Mouse (Mus musculus) left cerebral cortex, postnatal 10 days (tissue): Measurements from ENCODE around the gene Apom. TPM values are rescaled to one million over a fixed set of nuclear protein-coding genes. Genes with fewer than 3 reads are reported as not detected.
"Not testable (repeated sequence)": the region's sequence is repeated elsewhere in the genome, so short reads cannot be mapped to it uniquely, and the experiment has no call there.

Source experiments
- DNase-seq, 2 experiments: peaks; one replicate each; pipeline ENCODE4 v3.0.0; 2021 to 2022; ENCODE audit warnings: low spot score in 2 of 2, mixed read lengths in 1 of 2; ENCODE audit errors: extremely low spot score in 1 of 2
- intact Hi-C: fragments of 180-260 bp; cut with DNase I; formaldehyde crosslinking; loops from one replicate; pipeline ENCODE4 v1.15.1; 2025
- total RNA-seq, 2 experiments: library from RNA; stranded (reverse); gene quantifications; 2 replicates each; pipeline ENCODE4 v1.2.3; 2021

The Apom gene
- total RNA-seq, 2 experiments from 2014 or later: 0.34 TPM; not detected in 1

DNA sequence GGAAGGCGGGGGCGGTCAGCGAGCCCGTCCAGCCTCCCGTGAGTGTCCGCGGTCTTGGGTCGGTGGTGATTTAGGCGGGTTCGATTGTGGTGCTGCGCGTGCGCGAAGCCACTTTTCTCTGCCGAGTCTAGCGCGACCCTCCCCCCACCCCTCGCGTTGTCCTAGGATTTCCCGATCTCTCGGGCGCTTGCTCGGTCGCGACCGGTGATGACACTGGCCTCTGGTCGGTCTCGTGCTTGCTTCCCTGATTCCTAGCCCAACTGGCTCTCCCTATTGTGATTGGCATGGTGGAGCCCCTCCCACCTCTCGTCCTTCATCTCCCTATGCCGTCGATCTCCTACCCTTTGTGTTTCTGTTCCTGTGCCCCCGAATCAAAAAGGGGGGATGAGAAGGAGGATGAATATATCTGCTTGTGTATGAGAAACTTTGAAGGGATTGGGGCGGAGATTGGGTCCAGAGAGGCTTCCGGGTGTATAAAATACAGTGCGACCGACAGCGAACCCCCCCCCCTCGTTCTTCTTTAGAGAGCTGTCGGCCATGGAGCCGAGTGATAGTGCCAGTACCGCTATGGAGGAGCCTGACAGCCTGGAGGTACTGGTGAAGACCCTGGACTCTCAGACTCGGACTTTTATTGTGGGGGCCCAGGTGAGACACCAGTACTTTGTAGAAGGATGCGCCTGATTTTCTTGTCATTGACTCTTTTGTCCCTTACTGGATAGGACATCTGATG, 3.9 kb upstream of the Apom start:
- no peak for DNase-seq
- intact Hi-C loops: no loop called here

DNA sequence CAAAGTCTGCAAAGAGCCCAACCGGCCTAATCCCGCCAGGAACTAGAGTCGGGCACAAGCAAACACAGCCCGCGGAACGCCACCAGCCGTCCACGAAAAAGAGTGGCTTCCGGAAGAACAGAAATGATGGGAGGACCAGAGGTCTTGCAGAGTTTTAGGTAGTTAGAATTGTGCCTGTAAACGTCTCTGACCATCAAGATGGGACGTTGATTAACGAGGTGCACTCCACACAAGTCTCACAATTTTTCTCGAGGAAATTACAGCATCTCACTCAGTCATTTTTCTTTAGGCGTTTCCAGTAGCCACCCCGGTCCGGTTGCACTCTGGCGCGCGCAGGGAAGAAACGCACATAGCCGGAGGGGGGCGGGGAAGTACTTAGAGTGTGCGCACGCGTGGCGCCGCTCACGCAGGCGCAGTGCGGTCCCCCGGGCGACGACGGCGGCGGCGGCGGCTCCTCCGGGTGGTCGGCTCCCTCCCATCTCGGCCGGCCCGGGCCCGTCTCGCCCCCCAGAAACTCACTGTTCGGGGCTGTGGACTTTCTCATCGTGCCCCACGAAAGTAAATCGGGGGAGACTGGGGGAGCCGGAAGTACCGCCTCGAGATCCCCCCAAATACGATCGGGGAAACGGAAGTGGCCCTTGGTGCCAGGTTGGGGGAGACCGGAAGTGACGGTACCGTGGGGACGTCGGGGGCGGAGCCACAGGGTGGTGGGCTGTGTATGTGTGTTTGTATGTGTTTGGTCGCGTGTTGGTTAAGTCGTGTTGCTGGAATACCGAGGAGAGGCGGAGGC, 3.1 kb upstream of the Apom start, which contains the start of gene Bag6:
Gene Bag6 (plus strand): TSS at position 378 of the 790 bp plus-strand sequence.
- intact Hi-C loops: no loop called here
- peak; percentile 92 to 96 for DNase-seq

DNA sequence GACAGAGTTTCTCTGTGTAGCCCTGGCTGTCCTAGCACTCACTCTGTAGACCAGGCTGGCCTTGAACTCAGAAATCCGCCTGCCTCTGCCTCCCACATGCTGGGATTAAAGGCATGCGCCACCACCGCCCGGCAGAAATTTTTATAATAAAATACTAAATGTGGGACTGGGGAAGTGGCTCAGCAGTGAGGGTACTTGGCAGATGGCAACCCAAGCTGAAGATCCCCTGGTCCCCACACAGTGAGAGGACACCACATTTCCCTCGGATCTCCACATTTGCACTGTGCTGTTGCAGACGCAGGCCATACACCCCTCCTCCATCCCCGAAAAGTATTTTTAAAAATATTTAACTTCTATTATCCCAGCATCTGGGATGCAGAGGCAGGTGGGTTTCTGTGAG, 1.7 kb upstream of the Apom start:
- intact Hi-C loops: no loop called here
- no peak for DNase-seq

DNA sequence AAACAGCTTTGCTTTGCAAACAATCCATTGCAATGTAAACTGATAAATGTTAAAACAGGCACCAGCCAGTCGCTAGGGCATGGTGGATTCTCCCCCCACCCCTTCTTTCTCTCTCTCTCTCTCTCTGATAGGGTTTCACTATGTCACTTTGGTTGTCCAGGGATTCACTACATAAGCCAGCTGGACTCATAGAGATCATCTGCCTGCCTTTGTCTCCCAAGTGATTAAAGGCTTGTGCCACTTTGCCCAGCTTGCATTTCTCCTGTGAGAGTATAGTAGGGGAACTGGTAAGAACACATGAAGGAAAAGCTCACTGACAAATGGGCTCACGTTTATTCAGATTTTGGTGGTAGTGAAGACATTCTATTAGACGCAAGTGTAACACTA, 317 bp upstream of the Apom start:
- intact Hi-C loops: no loop called here
- DNase-seq: no peak

DNA sequence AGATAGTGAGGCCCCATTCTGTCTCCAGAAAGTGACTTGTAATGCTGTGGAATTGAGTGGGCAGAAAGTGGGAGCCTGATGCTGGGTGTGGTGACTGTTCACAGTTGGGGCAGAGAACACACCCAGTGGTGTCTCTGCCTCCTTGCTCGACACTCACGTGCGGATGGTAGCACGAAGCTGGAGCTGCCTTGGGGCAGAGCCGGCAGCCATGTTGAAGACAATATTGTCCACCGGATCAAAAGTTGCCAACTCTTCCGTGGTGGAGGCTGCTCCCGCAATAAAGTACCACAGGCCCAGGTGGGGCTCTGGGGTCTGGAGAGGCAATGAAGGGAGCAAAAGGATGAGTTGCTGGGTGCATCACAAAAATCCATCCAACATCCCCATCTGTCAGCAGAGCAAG, 812 bp downstream of the Apom start:
- DNase-seq: no peak
- intact Hi-C loops: no loop called here

DNA sequence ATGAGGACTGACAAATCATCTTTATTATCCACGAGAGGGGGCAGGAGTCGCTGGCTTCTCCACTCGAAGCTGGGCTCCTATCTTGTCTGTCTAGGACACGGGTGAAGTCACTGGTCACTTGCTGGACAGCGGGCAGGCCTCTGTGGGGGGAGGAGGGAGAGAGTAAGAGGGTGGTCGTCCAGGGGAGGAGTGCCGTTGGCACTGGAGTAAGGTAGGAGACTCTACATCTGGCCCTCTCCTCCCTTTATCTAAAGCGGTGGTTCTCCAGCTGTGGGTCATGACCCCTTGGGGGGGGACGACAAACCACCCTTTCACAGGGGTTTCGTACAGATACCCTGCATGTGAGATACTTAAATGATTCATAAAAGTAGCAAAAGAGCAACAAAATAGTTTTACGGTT, 2.9 kb downstream of the Apom start:
- intact Hi-C loops: no loop called here
- no peak for DNase-seq

DNA sequence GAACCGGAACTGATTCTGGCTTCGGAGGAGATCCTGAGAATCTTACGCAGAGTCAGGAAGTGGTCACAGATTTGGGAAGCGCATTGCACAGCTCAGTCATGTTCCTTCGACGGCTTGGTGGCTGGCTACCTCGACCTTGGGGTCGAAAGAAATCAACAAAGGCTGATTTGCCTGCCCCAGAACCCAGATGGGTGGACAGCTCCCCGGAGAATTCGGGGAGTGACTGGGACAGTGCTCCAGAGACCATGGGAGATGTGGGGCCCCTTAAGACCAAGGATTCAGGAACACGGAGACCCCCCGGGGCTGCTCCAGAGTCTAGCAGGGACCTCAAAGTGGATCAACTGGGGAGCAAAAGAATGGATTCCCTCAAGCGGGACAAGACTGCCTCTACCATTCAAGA, 4.8 kb downstream of the Apom start:
- intact Hi-C loops: no loop called here

DNA sequence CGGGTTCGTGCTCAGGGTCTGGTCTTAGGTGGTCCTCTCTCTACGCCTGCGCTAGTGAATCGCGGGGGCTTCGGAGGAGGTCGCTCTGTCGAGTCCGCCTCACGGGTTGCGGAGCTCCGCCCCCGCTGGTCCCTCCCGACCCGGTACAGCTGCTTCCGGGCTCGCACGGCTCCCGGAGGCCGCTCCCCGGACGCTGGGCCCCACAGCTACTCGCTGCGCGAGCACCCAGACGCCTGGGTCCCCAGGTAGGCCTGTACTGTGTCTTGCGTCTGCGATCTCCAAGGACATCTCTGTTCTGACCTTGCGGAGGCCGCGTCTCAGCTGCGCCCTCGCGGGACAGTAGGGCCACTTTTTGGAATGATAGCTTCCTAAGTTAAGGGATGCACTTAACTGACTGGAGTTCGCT, 5.6 kb downstream of the Apom start, which contains the start of gene D17H6S53E:
Gene D17H6S53E (plus strand): TSS at position 168 of the 406 bp plus-strand sequence.
- peak; percentile 46 to 88 for DNase-seq
- intact Hi-C loops: no loop called here

More for the DNA sequence above, 4.8 kb downstream of the Apom start:
- DNase-seq: no peak

DNA sequence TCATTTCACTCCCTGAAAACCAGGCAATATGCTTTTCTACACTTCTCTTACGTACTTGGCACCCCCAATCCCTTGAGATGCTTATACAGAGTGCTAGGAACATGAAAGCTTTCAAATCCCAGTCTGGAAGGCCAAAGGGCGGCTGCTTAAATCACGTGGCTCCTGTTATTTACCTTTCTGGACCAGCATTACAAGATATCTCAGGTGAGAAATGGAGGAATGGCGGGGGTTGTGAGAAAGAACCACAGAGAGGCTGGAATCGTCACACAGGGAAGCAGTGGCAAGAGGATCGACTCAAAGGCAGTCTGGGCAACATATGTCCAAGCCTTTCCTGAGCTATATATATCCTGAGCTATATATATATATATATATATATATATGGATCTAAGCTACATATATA, 6.3 kb downstream of the Apom start:
- no peak for DNase-seq
- intact Hi-C loops: no loop called here

DNA sequence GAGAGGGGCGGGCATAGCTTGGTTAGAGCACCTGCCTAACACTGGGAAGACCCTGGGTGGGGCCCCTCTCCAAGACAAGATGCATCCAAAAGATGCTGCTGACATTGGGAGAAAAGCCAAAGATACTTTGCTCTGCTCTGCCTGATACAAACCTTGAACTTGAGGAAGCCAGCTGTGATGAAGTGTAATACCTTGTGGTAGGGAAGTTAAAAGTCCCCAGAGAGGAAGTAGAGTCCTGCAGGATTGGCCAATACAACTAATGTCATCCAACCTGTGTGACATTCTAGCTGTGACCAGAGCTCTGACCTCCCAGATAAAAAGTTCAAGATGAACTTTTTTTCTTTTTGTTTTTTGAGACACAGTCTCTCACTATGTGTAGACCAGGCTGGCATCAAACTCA, 6.8 kb downstream of the Apom start:
- intact Hi-C loops: no loop called here

DNA sequence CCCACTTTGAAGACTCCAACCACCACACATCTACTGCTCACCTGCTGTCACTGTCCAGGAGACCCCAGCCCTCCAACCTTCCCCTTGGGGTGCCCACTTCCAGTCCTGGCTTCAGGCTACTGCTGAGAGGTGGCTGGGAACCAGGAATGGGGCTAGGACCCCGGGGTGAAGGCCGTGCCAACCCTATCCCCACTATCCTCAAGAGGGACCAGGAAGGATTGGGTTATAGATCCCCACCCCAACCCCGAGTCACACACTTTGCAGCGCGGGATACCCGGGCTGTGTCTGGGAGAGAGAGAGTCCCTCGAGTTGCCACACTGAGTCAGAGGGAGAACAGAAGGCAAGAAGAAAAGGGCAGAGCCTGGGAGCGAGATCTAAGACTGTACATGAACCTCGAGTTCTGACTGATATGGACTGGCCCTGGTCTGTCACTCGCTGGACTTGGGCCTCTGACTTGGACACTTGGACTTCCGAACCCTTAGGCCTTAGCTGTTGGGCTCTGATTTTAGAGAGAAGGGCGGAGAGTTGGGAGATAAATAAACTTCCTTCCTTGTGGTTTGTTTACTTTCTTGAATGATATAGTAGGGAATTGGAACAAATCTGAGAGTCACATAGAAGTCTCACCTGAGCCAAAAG, 7.5 kb downstream of the Apom start:
- intact Hi-C loops, DNase-seq: not testable (repeated sequence)

More for the DNA sequence above, 6.8 kb downstream of the Apom start:
- no peak for DNase-seq

DNA sequence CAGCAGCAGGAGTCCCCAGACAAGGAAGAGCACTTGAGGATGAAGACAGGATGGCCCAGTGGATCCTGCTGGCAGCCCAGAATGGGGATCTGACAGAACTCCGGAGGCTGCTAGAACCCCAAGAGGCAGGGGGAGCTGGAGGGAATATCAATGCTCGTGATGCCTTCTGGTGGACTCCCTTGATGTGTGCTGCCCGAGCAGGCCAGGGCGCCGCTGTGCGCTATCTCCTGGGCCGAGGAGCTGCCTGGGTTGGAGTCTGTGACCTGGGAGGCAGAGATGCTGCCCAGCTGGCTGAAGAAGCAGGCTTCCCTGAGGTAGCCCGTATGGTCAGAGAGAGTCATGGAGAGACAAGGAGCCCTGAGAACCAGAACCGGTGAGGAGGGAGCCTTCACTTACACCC, 8.6 kb downstream of the Apom start:
- DNase-seq, intact Hi-C loops: not testable (repeated sequence)

DNA sequence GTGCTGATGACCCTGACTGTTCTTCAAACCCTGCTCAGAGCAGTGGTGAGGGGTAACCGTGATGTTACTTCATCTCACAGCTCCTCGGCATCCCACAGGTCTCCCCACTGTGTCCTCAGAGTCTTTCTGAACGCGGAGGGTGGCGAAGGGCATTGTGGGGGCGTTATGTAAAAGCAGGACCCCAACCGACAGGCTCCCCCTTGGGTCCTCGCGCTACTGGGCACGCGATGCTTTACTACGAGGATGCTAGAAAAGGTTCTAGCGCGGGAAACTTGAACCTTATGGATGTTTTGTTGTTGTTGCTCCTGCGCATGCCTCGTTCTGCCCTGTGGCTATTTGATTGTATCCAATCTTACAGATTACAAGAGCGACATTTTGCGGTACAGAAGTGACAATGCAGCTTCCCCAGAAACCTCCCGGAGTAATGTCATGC, 10.0 kb downstream of the Apom start, which contains the start of gene Csnk2b:
Gene Csnk2b (minus strand): TSS at position 183 of the 433 bp plus-strand sequence.
- intact Hi-C loops: no loop called here
- DNase-seq: peak; percentile 65 to 82

DNA sequence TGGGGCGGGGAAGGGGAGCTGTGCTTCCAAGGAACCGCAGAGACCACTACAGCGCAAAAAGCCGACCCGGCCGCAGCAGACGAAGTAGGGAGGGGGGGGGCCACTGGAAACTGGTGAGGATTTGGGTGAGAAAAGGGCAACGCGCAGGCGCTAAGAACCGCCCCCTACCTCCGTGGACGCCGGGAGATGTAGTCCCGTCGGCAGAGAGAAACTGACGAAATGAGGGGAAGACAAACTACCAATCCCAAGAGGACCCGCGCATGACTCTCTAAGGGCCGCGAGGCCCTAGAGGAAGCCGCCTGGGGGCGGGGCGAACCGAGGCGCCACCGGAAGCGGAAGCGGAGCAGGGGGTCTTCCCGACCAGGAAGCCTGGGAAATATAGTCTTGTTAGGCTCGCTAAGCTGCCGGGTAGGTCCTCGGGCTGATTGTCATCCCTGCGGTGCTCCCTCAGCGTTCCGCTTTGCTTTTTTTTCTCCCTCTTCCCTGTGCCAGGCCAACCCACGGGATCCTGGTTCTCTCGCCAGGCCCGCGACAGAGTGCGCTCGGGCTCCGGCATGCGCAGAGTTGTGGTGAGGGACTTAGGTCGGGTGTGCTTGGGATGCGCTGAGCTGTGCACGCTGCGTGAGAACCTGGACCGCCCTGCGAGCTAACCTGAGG, 10.6 kb downstream of the Apom start, which contains the start of gene Gpank1:
Gene Gpank1 (plus strand): TSS at position 313 of the 657 bp plus-strand sequence.
- peak; percentile 98 to 99 for DNase-seq
- intact Hi-C loops: no loop called here

DNA sequence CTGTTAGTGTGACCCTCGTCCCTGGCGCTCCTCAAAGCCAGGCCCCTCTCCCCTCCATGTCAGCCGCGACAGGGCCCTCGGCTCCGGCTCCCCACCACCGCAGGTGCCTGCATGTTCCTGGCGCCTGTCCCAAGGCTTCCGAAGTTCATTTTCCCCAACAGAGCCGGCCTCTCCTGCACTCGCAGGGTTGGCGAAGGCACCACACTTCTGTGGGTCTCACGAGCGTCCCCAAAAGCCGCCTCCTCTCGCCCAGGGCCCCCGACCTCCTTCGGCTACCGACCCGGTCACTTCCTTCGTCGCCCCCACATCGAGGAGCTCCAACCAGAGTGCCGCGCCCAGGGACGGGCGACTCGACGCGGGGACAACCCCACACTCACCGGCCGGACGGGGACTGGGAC, 11.1 kb downstream of the Apom start:
- no peak for DNase-seq
- intact Hi-C loops: no loop called here

DNA sequence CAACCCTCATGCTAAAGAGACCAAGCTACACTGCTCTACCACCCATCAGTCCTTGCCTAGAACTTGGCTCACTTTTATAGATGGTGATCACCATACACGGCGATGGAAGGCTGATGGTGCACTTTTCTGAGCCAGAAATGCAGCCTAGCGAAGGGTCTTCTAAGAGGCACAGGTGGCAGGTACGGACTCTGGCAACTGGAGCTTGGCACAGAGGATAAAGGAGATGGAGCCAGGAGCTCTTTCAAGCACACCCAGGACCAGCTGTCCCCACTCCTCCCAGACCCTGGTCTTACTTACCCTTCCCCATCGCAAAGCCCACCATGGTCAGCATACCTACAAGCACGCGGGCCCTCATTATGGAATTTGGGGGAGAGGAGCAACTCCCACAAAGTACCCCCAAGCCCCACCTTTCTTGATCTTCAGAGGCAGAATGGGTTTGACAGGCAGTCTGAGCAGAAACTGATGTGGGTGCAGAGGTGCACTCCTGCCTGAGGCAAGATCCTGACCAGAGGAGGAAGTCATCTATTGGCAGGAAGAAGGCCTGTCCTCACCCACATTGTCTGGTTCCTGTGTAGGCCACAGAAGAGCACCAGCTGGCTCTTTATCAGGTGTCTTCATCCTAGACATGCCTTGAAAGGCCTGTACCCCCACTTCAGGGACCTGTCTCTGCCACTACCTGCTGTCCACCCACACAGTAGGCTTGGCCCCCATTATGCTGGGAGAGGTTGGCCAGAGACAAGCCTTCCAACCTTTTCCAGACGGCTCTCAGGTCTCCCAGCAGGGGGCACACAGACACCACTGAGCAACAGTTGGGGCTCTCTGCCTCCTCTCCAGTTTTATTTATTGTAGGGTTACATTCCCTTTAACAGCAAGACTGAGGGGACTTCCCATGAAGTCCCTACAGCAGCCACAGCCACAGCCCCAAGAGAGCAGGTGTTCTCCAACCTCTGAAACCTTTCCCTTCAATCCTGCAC, 16.5 kb downstream of the Apom start, which contains the start of gene Ly6g5b:
Gene Ly6g5b (minus strand): TSS at position 383 of the 974 bp plus-strand sequence.
- intact Hi-C loops: loop anchor here (5.0 kb wide), 1 partner anchor 98 kb away; the partner anchor contains the start of gene Vwa7
- no peak for DNase-seq

DNA sequence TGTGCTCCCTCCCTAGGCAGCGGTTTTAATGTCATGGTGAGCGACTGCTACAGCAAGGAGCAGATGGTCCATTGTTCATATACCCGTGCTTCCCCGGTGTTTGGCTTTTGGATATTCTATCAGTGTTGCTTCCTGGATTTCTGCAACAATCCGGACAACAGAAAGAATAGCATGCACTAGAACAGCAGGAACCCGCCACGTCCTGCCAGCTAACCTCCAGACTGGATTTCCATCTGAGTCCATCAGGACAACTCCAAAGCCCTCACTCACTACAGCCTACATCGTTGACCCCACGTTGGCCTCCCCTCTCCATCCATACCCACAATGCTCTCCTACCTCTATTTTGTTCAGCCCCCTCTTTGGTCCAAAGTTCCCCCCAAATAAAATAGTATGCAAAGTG, 20.1 kb downstream of the Apom start:
- intact Hi-C loops: no loop called here
- DNase-seq: no peak

DNA sequence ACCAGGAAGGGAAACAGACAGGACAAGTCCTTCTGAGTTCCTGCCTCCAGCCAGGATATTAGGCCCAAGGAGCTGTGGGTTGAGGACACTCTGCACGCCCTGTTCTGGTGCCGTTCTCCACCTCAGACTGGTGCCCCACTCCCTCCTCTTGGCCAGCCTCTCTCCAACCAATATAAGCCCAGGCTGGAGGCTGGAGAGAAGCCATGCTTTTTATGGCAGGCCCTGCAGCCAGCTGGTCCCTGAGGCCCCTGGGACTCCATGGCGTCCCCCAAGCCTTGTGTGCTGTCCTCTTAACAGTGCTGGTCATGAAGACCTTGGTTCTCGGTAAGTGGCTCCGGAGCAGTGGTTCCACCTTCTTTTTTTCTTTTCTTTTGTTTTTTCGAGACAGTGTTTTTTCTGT, 23.8 kb downstream of the Apom start, which contains the start of gene Ly6g5c:
Gene Ly6g5c (plus strand): TSS at position 183 of the 400 bp plus-strand sequence.
- DNase-seq: no peak
- intact Hi-C loops: loop anchor here (5.0 kb wide), 1 partner anchor 86 kb away; no protein-coding TSS in a partner anchor
